Mouse (Mus musculus) yolk sac, embryonic 10.5 days (tissue): ENCODE results near the gene Gal3st2.
"Not testable (repeated sequence)": the region's sequence is repeated elsewhere in the genome, so short reads cannot be mapped to it uniquely, and the experiment has no call there.

ENCODE experiments used
- DNase-seq: peaks from one replicate; pipeline ENCODE4 v3.0.0-alpha.2; 2017; ENCODE audit warnings: low spot score

Gene Gal3st2

GRCm38 (mm10) chr1:93871594-93872105 is 10.5 kb downstream of the Gal3st2 start:
- DNase-seq = not testable (repeated sequence)

- not testable (repeated sequence) for DNase-seq
These were observed 13.3 kb downstream of the Gal3st2 start for GRCm38 (mm10) chr1:93874405-93874804.

GRCm38 (mm10) chr1:93881778-93882177 is 20.7 kb downstream of the Gal3st2 start:
- DNase-seq = not testable (repeated sequence)

GRCm38 (mm10) chr1:93890936-93891335 is 29.8 kb downstream of the Gal3st2 start:
- not testable (repeated sequence) for DNase-seq

GRCm38 (mm10) chr1:93897395-93897794 is 36.3 kb downstream of the Gal3st2 start:
- DNase-seq = not testable (repeated sequence)

GRCm38 (mm10) chr1:93901291-93901690 is 40.2 kb downstream of the Gal3st2 start:
- not testable (repeated sequence) for DNase-seq

GRCm38 (mm10) chr1:93906690-93907089 is 45.6 kb downstream of the Gal3st2 start:
- not testable (repeated sequence) for DNase-seq

DNA sequence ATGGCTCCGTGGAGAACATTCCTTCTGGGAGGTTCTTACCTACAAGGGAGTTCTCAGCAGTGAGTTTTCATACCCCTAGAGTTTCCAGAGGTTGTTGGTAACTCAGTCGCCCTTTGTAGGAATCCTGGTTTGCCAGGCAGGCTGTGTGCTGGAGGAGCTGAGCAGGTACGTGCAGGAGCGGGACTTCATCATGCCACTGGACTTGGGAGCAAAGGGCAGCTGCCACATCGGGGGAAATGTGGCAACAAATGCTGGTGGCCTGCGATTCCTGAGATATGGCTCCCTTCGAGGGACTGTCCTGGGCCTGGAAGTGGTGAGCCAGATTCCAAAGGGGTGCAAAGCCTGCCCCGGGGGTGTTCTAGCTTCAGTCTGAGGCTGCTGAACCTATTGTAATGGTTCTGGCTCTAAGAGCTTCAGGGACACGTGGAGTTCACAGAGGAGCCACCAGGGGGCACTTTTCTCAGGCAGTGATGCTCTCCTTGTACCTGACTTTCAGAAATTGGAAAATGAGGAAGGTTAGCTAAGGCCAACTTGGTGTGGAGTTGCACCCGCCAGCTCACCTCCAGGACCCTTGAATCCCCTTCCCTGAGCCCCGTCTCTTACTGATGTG is 48.0 kb downstream of the Gal3st2 start:
- DNase-seq = not testable (repeated sequence)

DNA sequence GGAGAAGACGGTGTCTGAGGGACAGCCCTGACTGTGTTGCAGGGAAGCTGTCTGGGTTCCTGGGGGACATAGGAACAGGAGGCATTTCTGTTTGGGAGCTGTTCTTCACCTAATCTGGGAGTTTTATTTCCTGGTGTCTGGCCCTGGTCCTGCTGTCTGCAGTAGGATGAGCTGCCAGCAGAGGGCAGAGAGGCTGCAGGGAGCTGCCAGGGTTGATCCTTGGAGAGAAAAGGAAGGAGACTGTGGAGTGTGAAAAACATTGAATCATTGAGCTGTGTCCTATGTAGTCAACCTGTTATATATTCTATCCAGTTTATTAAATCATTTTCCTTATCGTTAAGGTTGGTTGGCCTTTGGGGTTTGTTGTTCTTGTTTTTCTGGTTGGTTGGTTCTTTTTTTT is 50.8 kb downstream of the Gal3st2 start:
- not testable (repeated sequence) for DNase-seq

GRCm38 (mm10) chr1:93917160-93917559 is 56.1 kb downstream of the Gal3st2 start:
- DNase-seq = not testable (repeated sequence)

GRCm38 (mm10) chr1:93918011-93918410 is 56.9 kb downstream of the Gal3st2 start, which contains the start of gene Gal3st2b:
Gal3st2b (plus strand) TSS chr1:93918311.
- DNase-seq = not testable (repeated sequence)

- DNase-seq = not testable (repeated sequence)
These were observed 57.7 kb downstream of the Gal3st2 start for GRCm38 (mm10) chr1:93918775-93919174.

GRCm38 (mm10) chr1:93919321-93919720 is 58.2 kb downstream of the Gal3st2 start:
- not testable (repeated sequence) for DNase-seq

GRCm38 (mm10) chr1:93922609-93923008 is 61.5 kb downstream of the Gal3st2 start:
- not testable (repeated sequence) for DNase-seq

DNA sequence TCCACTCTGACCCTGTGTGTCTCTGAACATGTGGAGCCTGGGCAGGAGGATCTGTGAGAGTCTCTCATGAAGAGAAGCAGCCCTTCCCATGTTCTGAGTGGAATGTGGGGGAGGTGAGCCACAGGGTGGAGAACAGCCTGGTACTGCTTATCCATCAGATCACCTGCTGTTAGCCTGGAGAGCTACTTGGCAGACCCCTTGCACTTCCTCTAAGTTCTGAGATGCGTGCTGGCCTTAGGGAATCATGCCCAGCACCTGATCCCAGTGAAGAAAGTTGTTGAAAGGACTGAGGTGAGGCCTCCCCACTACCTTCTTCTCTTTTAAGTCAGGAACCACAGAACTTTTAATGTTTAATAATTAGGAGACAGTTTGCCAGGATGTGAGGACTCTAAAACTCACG is 62.0 kb downstream of the Gal3st2 start:
- DNase-seq = not testable (repeated sequence)
